Mouse (Mus musculus) CD4-positive naive resting alpha-beta T cell, adult 57 days (primary cell): ENCODE results near the gene Zdbf2. TPM values are rescaled to one million over a fixed set of nuclear protein-coding genes. Genes with fewer than 3 reads are reported as not detected.

ENCODE experiments used
- total RNA-seq: library from RNA; stranded (reverse); gene quantifications from one replicate; pipeline ENCODE4 v1.2.4, GENCODE M21; 2023

Gene Zdbf2
- total RNA-seq = not detected

DNA sequence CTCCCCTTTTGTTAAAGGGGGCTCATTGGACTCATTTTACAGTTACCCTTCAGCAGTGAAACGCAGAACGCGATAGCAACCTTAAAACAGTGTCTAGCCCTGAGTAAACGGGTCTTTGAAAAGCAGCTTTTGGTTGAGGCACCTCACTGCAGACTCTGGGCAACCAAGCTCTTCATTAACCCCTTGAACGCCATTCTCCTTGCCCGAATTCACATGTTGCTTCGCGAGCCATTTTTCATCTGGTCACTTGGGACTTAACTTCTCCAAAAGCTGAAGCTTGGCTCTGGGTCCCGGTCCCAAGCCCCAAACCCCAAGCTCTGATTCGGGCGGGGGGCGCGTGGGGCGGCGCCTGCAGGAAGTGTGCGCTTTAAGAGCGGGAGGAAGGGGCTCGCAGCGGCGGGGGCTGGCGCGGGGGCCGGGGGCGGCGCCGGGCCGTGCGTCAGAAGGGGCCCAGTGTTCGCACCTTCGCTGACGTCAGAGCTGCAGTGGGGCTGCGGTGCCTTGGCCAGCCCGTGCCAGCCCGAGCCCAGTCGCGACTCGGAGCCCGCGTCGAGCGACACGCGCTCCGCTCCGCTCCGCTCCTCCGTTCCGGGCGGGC, at the start of gene Zdbf2:
Gene Zdbf2, plus strand, starts transcription at position 525 of the 598 bp plus-strand sequence.

Other genes starting within 250 kb of the Zdbf2 start
- 81.0 TPM for gene Ino80d, start 158.6 kb upstream of the Zdbf2 start, total RNA-seq
- gene Eef1b2, start 96.4 kb upstream of the Zdbf2 start, total RNA-seq = 1,683 TPM
- gene Ndufs1, start 96.4 kb upstream of the Zdbf2 start, total RNA-seq = 83.3 TPM
- gene Gpr1, start 58.7 kb upstream of the Zdbf2 start, total RNA-seq = not detected
- gene Adam23, start 172.6 kb downstream of the Zdbf2 start, total RNA-seq = 1.7 TPM